Mouse (Mus musculus): ENCODE data around the gene Pde2a. TPM values are rescaled to one million over a fixed set of nuclear protein-coding genes. Genes with fewer than 3 reads are reported as not detected.

Gene Pde2a
- polyA plus RNA-seq, 2 experiments = 10.5 to 12.7 TPM

- Histone ChIP-seq H3K4me3 (replicated peaks; ENCODE audit: low read length) (no peak overlapping the region), H3K9ac (ENCODE audit: low read depth, low read length, severe bottlenecking) (0 out of 2 replicates have a peak overlapping the region, but pooled peaks have one; percentile 7), H3K4me2 (replicated peaks; ENCODE audit: low read depth, low read length, severe bottlenecking) (no peak overlapping the region), H3K27ac (replicated peaks; ENCODE audit: low read depth, low read length) (peak overlapping the region; percentile 95), H3K36me3 (ENCODE audit: control insufficient read depth, insufficient read depth, low read length) (peaks cover 7% of the 10 kb centered on the region), H3K4me1 (ENCODE audit: control insufficient read depth, insufficient read depth, low read length) (peaks cover 44% of the 10 kb centered on the region), H3K9me3 (ENCODE audit: control insufficient read depth, low read length) (no peaks in the 10 kb centered on the region), H3K27me3 (ENCODE audit: control insufficient read depth, insufficient read depth, low read length) (no peaks in the 10 kb centered on the region)
- ATAC-seq (ENCODE audit: low FRiP score, low read depth) (no peak), DNase-seq (ENCODE audit: low spot score) (no peak)
- no peak for TF ChIP-seq POLR2A (IDR thresholded peaks at IDR 0.05; ENCODE audit: borderline replicate concordance, extremely low read depth, insufficient read depth, insufficient read length)
- WGBS = 60% methylated on average over 4 of the region's 4 CpGs
These were observed 29.5 kb upstream of the Pde2a start for GRCm38 (mm10) chr7:101391909-101392479.

- DNase-seq (ENCODE audit: low spot score) = peak; percentile 55
- 0 out of 2 replicates have a peak overlapping the region, but pooled peaks have one; percentile 61 for H3K4me2 ChIP-seq (replicated peaks; ENCODE audit: low read depth, low read length, severe bottlenecking)
- H3K36me3 ChIP-seq (ENCODE audit: control insufficient read depth, insufficient read depth, low read length) = peaks cover 7% of the 10 kb centered on the region
- peaks cover 44% of the 10 kb centered on the region for H3K4me1 ChIP-seq (ENCODE audit: control insufficient read depth, insufficient read depth, low read length)
- H3K9ac ChIP-seq (ENCODE audit: low read depth, low read length, severe bottlenecking) = 0 out of 2 replicates have a peak overlapping the region, but pooled peaks have one; percentile 51
- no peaks in the 10 kb centered on the region for H3K27me3 ChIP-seq (ENCODE audit: control insufficient read depth, insufficient read depth, low read length)
- WGBS = 20% methylated on average over 4 of the region's 4 CpGs
- peak overlapping the region; percentile 95 for H3K27ac ChIP-seq (replicated peaks; ENCODE audit: low read depth, low read length)
- H3K9me3 ChIP-seq (ENCODE audit: control insufficient read depth, low read length) = no peaks in the 10 kb centered on the region
- H3K4me3 ChIP-seq (replicated peaks; ENCODE audit: low read length) = no peak overlapping the region
- TF ChIP-seq POLR2A (IDR thresholded peaks at IDR 0.05; ENCODE audit: borderline replicate concordance, extremely low read depth, insufficient read depth, insufficient read length) = no peak
- no peak for ATAC-seq (ENCODE audit: low FRiP score, low read depth)
These were observed 28.5 kb upstream of the Pde2a start for GRCm38 (mm10) chr7:101393015-101393414.

- no peaks in the 10 kb centered on the region for H3K27me3 ChIP-seq (ENCODE audit: control insufficient read depth, insufficient read depth, low read length)
- H3K4me1 ChIP-seq (ENCODE audit: control insufficient read depth, insufficient read depth, low read length) = peaks cover 44% of the 10 kb centered on the region
- peak overlapping the region; percentile 51 for H3K9ac ChIP-seq (ENCODE audit: low read depth, low read length, severe bottlenecking)
- no peak for TF ChIP-seq POLR2A (IDR thresholded peaks at IDR 0.05; ENCODE audit: borderline replicate concordance, extremely low read depth, insufficient read depth, insufficient read length)
- peaks cover 15% of the 10 kb centered on the region for H3K36me3 ChIP-seq (ENCODE audit: control insufficient read depth, insufficient read depth, low read length)
- H3K4me2 ChIP-seq (replicated peaks; ENCODE audit: low read depth, low read length, severe bottlenecking) = peak overlapping the region; percentile 61
- 26% methylated on average over 8 of the region's 8 CpGs for WGBS
- DNase-seq (ENCODE audit: low spot score) (peak; percentile 90), ATAC-seq (ENCODE audit: low FRiP score, low read depth) (peak; percentile 80)
- H3K4me3 ChIP-seq (replicated peaks; ENCODE audit: low read length) = peak overlapping the region; percentile 36
- H3K27ac ChIP-seq (replicated peaks; ENCODE audit: low read depth, low read length) = peak overlapping the region; percentile 95
- no peaks in the 10 kb centered on the region for H3K9me3 ChIP-seq (ENCODE audit: control insufficient read depth, low read length)
These were observed 27.6 kb upstream of the Pde2a start for GRCm38 (mm10) chr7:101393694-101394504.

GRCm38 (mm10) chr7:101394569-101394968 is 26.9 kb upstream of the Pde2a start:
- Histone ChIP-seq H3K4me1 (ENCODE audit: control insufficient read depth, insufficient read depth, low read length) (peaks cover 44% of the 10 kb centered on the region), H3K27ac (replicated peaks; ENCODE audit: low read depth, low read length) (peak overlapping the region; percentile 95), H3K9me3 (ENCODE audit: control insufficient read depth, low read length) (no peaks in the 10 kb centered on the region), H3K36me3 (ENCODE audit: control insufficient read depth, insufficient read depth, low read length) (peaks cover 19% of the 10 kb centered on the region), H3K9ac (ENCODE audit: low read depth, low read length, severe bottlenecking) (peak overlapping the region; percentile 51), H3K4me3 (replicated peaks; ENCODE audit: low read length) (peak overlapping the region; percentile 36), H3K4me2 (replicated peaks; ENCODE audit: low read depth, low read length, severe bottlenecking) (peak overlapping the region; percentile 61), H3K27me3 (ENCODE audit: control insufficient read depth, insufficient read depth, low read length) (no peaks in the 10 kb centered on the region)
- ATAC-seq (ENCODE audit: low FRiP score, low read depth) (0 out of 2 replicates have a peak, but pooled peaks have one; percentile 1), DNase-seq (ENCODE audit: low spot score) (no peak)
- 47% methylated on average over 3 of the region's 3 CpGs for WGBS
- TF ChIP-seq POLR2A (IDR thresholded peaks at IDR 0.05; ENCODE audit: borderline replicate concordance, extremely low read depth, insufficient read depth, insufficient read length) = no peak

- Histone ChIP-seq H3K9me3 (ENCODE audit: control insufficient read depth, low read length) (no peaks in the 10 kb centered on the region), H3K36me3 (ENCODE audit: control insufficient read depth, insufficient read depth, low read length) (peaks cover 24% of the 10 kb centered on the region), H3K9ac (ENCODE audit: low read depth, low read length, severe bottlenecking) (no peak overlapping the region), H3K4me3 (replicated peaks; ENCODE audit: low read length) (peak overlapping the region; percentile 36), H3K27me3 (ENCODE audit: control insufficient read depth, insufficient read depth, low read length) (no peaks in the 10 kb centered on the region), H3K4me2 (replicated peaks; ENCODE audit: low read depth, low read length, severe bottlenecking) (peak overlapping the region; percentile 61), H3K27ac (replicated peaks; ENCODE audit: low read depth, low read length) (0 out of 2 replicates have a peak overlapping the region, but pooled peaks have one; percentile 95), H3K4me1 (ENCODE audit: control insufficient read depth, insufficient read depth, low read length) (peaks cover 44% of the 10 kb centered on the region)
- DNase-seq (ENCODE audit: low spot score) = no peak
- WGBS = 62% methylated on average over 2 of the region's 2 CpGs
- ATAC-seq (ENCODE audit: low FRiP score, low read depth) = 0 out of 2 replicates have a peak, but pooled peaks have one; percentile 2
- no peak for TF ChIP-seq POLR2A (IDR thresholded peaks at IDR 0.05; ENCODE audit: borderline replicate concordance, extremely low read depth, insufficient read depth, insufficient read length)
These were observed 26.0 kb upstream of the Pde2a start for GRCm38 (mm10) chr7:101395471-101395870.
